Mouse (Mus musculus) midbrain, embryonic 16.5 days (tissue): ENCODE results near the gene Pold4. TPM values are rescaled to one million over a fixed set of nuclear protein-coding genes. Genes with fewer than 3 reads are reported as not detected.

ENCODE experiments used
- ATAC-seq: fragments of 200-750 bp; cut with Nextera tagmentation; 2 replicates; pipeline ENCODE4 v1.8.0; 2017; ENCODE audit warnings: moderate TSS enrichment
- H3K27ac ChIP-seq: fragments of 300-500 bp; sonication (generic); 2 replicates; pipeline ENCODE4 v1.5.1; 2014; ENCODE audit warnings: mild to moderate bottlenecking, low read length, mixed read lengths
- H3K27me3 ChIP-seq: fragments of 300-500 bp; sonication (generic); 2 replicates; pipeline ENCODE4 v1.6.1; 2014; ENCODE audit warnings: low read depth, low read length, mixed read lengths; ENCODE audit not compliant: control insufficient read depth, insufficient read depth
- H3K36me3 ChIP-seq: fragments of 300-500 bp; sonication (generic); 2 replicates; pipeline ENCODE4 v1.6.1; 2014; ENCODE audit warnings: mild to moderate bottlenecking, low read length, moderate library complexity, mixed read lengths; ENCODE audit not compliant: control insufficient read depth, insufficient read depth
- H3K4me1 ChIP-seq: fragments of 300-500 bp; sonication (generic); 2 replicates; pipeline ENCODE4 v1.6.1; 2014; ENCODE audit warnings: mild to moderate bottlenecking, low read length, mixed read lengths; ENCODE audit not compliant: control insufficient read depth, insufficient read depth
- H3K4me2 ChIP-seq: fragments of 300-500 bp; sonication (generic); 2 replicates; pipeline ENCODE4 v1.6.1; 2014; ENCODE audit warnings: mild to moderate bottlenecking, low read length, mixed read lengths
- H3K4me3 ChIP-seq: fragments of 300-500 bp; sonication (generic); 2 replicates; pipeline ENCODE4 v1.5.1; 2014; ENCODE audit warnings: low read depth, mild to moderate bottlenecking, low read length, moderate library complexity, mixed read lengths
- H3K9ac ChIP-seq: fragments of 300-500 bp; sonication (generic); 2 replicates; pipeline ENCODE4 v1.6.1; 2014; ENCODE audit warnings: low read depth, low read length, mixed read lengths
- H3K9me3 ChIP-seq: fragments of 300-500 bp; sonication (generic); replicated peaks from 2 replicates; pipeline ENCODE4 v1.6.1; 2014; ENCODE audit warnings: mild to moderate bottlenecking, low read length, mixed read lengths; ENCODE audit not compliant: control insufficient read depth, poor library complexity, severe bottlenecking
- WGBS: fragments of 180-500 bp; shearing (Covaris S2); extraction: QIAGEN DNeasy Blood & Tissue Kit; methylation state at CpG from one replicate; pipeline ENCODE4 v1.1.7; 2014; 5-methylcytosine and 5-hydroxymethylcytosine counted together
- polyA plus RNA-seq: library from polyadenylated mRNA; unstranded; fragments of >200 nt; fragmentation: Nextera tagmentation; extraction: Ambion mirVana; gene quantifications from 2 replicates; pipeline ENCODE4 v1.2.1, GENCODE M21; 2015

The Pold4 gene
- polyA plus RNA-seq, 1 experiment from 2014 or later: 19.2 TPM

GRCm38 (mm10) chr19:4202149-4202548 lies 29.6 kb upstream of the Pold4 start:
- 23% methylated on average over 7 of the region's 7 CpGs for WGBS
- Histone ChIP-seq H3K27ac (peak overlapping the region; percentile 70; the same call in 1 of the 2 replicates), H3K4me1 (peaks cover 23% of the 10 kb centered on the region), H3K9me3 (no peaks in the 10 kb centered on the region), H3K4me2 (peak overlapping the region; percentile 97), H3K36me3 (0 out of 2 replicates have a peak, but pooled peaks cover 2% of the 10 kb centered on the region), H3K9ac (peak overlapping the region; percentile 85), H3K27me3 (peaks cover 2% of the 10 kb centered on the region), H3K4me3 (peak overlapping the region; percentile 57)
- ATAC-seq: peak; percentile 34

- WGBS: 72% methylated on average over 3 of the region's 3 CpGs
Observed at GRCm38 (mm10) chr19:4203148-4203547, 28.6 kb upstream of the Pold4 start.

GRCm38 (mm10) chr19:4203604-4204326 lies 27.9 kb upstream of the Pold4 start:
- Histone ChIP-seq H3K4me1 (peaks cover 23% of the 10 kb centered on the region), H3K9ac (no peak overlapping the region), H3K36me3 (no peaks in the 10 kb centered on the region), H3K9me3 (no peaks in the 10 kb centered on the region), H3K4me2 (no peak overlapping the region), H3K4me3 (no peak overlapping the region), H3K27me3 (peaks cover 2% of the 10 kb centered on the region), H3K27ac (no peak overlapping the region)
- no peak for ATAC-seq
- 70% methylated on average over 13 of the region's 13 CpGs for WGBS

More at GRCm38 (mm10) chr19:4203148-4203547, 28.6 kb upstream of the Pold4 start:
- Histone ChIP-seq H3K36me3 (no peaks in the 10 kb centered on the region), H3K9ac (no peak overlapping the region), H3K4me1 (peaks cover 23% of the 10 kb centered on the region), H3K4me2 (no peak overlapping the region), H3K4me3 (no peak overlapping the region), H3K27ac (no peak overlapping the region), H3K27me3 (peaks cover 2% of the 10 kb centered on the region), H3K9me3 (no peaks in the 10 kb centered on the region)
- ATAC-seq: no peak

- ATAC-seq: no peak
Observed at GRCm38 (mm10) chr19:4204889-4205288, 26.8 kb upstream of the Pold4 start.

GRCm38 (mm10) chr19:4206971-4207370 lies 24.7 kb upstream of the Pold4 start:
- peaks cover 10% of the 10 kb centered on the region for H3K27me3 ChIP-seq
- no peak overlapping the region for H3K4me2 ChIP-seq
- H3K9me3 ChIP-seq: no peaks in the 10 kb centered on the region
- H3K9ac ChIP-seq: no peak overlapping the region
- 3% methylated on average over 2 of the region's 2 CpGs for WGBS
- H3K4me3 ChIP-seq: no peak overlapping the region
- H3K27ac ChIP-seq: no peak overlapping the region
- no peaks in the 10 kb centered on the region for H3K36me3 ChIP-seq
- no peak for ATAC-seq
- peaks cover 8% of the 10 kb centered on the region for H3K4me1 ChIP-seq

More at GRCm38 (mm10) chr19:4204889-4205288, 26.8 kb upstream of the Pold4 start:
- H3K4me1 ChIP-seq: peaks cover 23% of the 10 kb centered on the region
- 75% methylated on average over 3 of the region's 4 CpGs for WGBS
- H3K9ac ChIP-seq: no peak overlapping the region
- H3K9me3 ChIP-seq: no peaks in the 10 kb centered on the region
- H3K27ac ChIP-seq: no peak overlapping the region
- H3K36me3 ChIP-seq: no peaks in the 10 kb centered on the region
- no peak overlapping the region for H3K4me3 ChIP-seq
- peaks cover 5% of the 10 kb centered on the region for H3K27me3 ChIP-seq
- no peak overlapping the region for H3K4me2 ChIP-seq

- WGBS: 87% methylated on average over 5 of the region's 5 CpGs
- no peak for ATAC-seq
- no peak overlapping the region for H3K4me3 ChIP-seq
Observed at GRCm38 (mm10) chr19:4208563-4208962, 23.1 kb upstream of the Pold4 start.

GRCm38 (mm10) chr19:4211891-4212588 lies 19.7 kb upstream of the Pold4 start:
- no peak overlapping the region for H3K4me3 ChIP-seq
- no peak overlapping the region for H3K9ac ChIP-seq
- no peak for ATAC-seq
- no peaks in the 10 kb centered on the region for H3K36me3 ChIP-seq
- no peaks in the 10 kb centered on the region for H3K9me3 ChIP-seq
- 22% methylated on average over 4 of the region's 4 CpGs for WGBS
- H3K4me1 ChIP-seq: peaks cover 16% of the 10 kb centered on the region
- peaks cover 36% of the 10 kb centered on the region for H3K27me3 ChIP-seq
- no peak overlapping the region for H3K4me2 ChIP-seq
- H3K27ac ChIP-seq: no peak overlapping the region

More at GRCm38 (mm10) chr19:4208563-4208962, 23.1 kb upstream of the Pold4 start:
- H3K4me2 ChIP-seq: no peak overlapping the region
- H3K36me3 ChIP-seq: no peaks in the 10 kb centered on the region
- no peak overlapping the region for H3K9ac ChIP-seq
- H3K4me1 ChIP-seq: no peaks in the 10 kb centered on the region
- H3K27ac ChIP-seq: no peak overlapping the region
- H3K9me3 ChIP-seq: no peaks in the 10 kb centered on the region
- H3K27me3 ChIP-seq: peaks cover 22% of the 10 kb centered on the region

GRCm38 (mm10) chr19:4213524-4213974 lies 18.1 kb upstream of the Pold4 start:
- H3K36me3 ChIP-seq: no peaks in the 10 kb centered on the region
- H3K9ac ChIP-seq: no peak overlapping the region
- peak overlapping the region; percentile 93; the same call in 1 of the 2 replicates for H3K4me2 ChIP-seq
- 5% methylated on average over 9 of the region's 9 CpGs for WGBS
- H3K9me3 ChIP-seq: no peaks in the 10 kb centered on the region
- peaks cover 16% of the 10 kb centered on the region for H3K4me1 ChIP-seq
- H3K4me3 ChIP-seq: no peak overlapping the region
- no peak for ATAC-seq
- H3K27me3 ChIP-seq: peaks cover 37% of the 10 kb centered on the region
- H3K27ac ChIP-seq: no peak overlapping the region
